ENCODE assay signal across 23 mouse cellular contexts in genomic region chr4:155015550-155015949, GRCm38 (mm10). TPM values are rescaled to one million over a fixed set of nuclear protein-coding genes. Genes with fewer than 3 reads are reported as not detected.
DNase-seq lines count a peak whose midpoint lies in the region; ATAC-seq and TF ChIP-seq lines count a peak whose summit lies in the region.
"Had no signal": no experiment of that assay in that cellular context is flagged by ENCODE, and none has a peak within 500 bp of the region (broad histone marks: within the 10 kb centered on the region; RNA-seq: fewer than 3 reads in every experiment).

No protein-coding gene starts in this region.

- no peak for TF ChIP-seq CTCF in cerebellum, adult 2 months (IDR thresholded peaks at IDR 0.05; ENCODE audit: borderline replicate concordance, insufficient read depth, low read depth, low read length)
- TF ChIP-seq CTCF in bone marrow macrophage, adult 2 months (IDR thresholded peaks at IDR 0.05; ENCODE audit: low read depth, low read length): no peak
- no peak for TF ChIP-seq CTCF in liver, postnatal 0 days (IDR thresholded peaks at IDR 0.05; ENCODE audit: low read depth)

- H3K27ac ChIP-seq in cerebellum, adult 2 months (ENCODE audit: insufficient read depth, low read length): peak overlapping the region; percentile 97; the same call in 1 of the 2 replicates
- no peak overlapping the region for H3K27ac ChIP-seq in liver, embryonic 11.5 days (ENCODE audit: low read depth, low read length)
- peak overlapping the region; percentile 23; the same call in 1 of the 2 replicates for H3K27ac ChIP-seq in bone marrow macrophage, adult 2 months (ENCODE audit: insufficient read depth, low read depth, low read length)
- H3K27ac ChIP-seq in liver, postnatal 0 days (ENCODE audit: low read depth): no peak overlapping the region
- H3K27ac ChIP-seq: forebrain, embryonic 10.5 days; forebrain, embryonic 13.5 days; heart, embryonic 15.5 days; hindbrain, embryonic 10.5 days; hindbrain, embryonic 13.5 days had no signal

- TF ChIP-seq POLR2A in cerebellum, adult 2 months (IDR thresholded peaks at IDR 0.05; ENCODE audit: borderline replicate concordance, insufficient read depth, low read length): no peak
- no peak for TF ChIP-seq POLR2A in bone marrow macrophage, adult 2 months (IDR thresholded peaks at IDR 0.05; ENCODE audit: borderline replicate concordance, low read depth, low read length)

- no peaks in the 10 kb centered on the region for H3K36me3 ChIP-seq in liver, embryonic 11.5 days (ENCODE audit: control insufficient read depth, insufficient read depth, low read length)
- no peaks in the 10 kb centered on the region for H3K36me3 ChIP-seq in liver, postnatal 0 days (replicated peaks; ENCODE audit: insufficient read depth, low read length)
- H3K36me3 ChIP-seq: forebrain, embryonic 10.5 days; heart, embryonic 15.5 days; hindbrain, embryonic 10.5 days; hindbrain, embryonic 13.5 days had no signal

- no peak for ATAC-seq in liver, embryonic 11.5 days (replicated peaks; ENCODE audit: low FRiP score)
- peak; percentile 67 for ATAC-seq in liver, postnatal 0 days
- ATAC-seq: activated CD4-positive, CD25-positive, alpha-beta regulatory T cell, adult 4 months; forebrain, embryonic 13.5 days; forebrain, embryonic 16.5 days; hindbrain, embryonic 16.5 days had no signal

- H3K9ac ChIP-seq in liver, embryonic 11.5 days (ENCODE audit: low read depth, low read length): no peak overlapping the region
- no peak overlapping the region for H3K9ac ChIP-seq in liver, postnatal 0 days (replicated peaks)
- H3K9ac ChIP-seq: heart, embryonic 15.5 days; hindbrain, embryonic 13.5 days had no signal

- no peak for DNase-seq in cerebellum, adult 2 months
- no peak for DNase-seq in cerebellum, adult 8-10 months
- DNase-seq in liver: peak; percentile 12
- no peak for DNase-seq in liver, embryonic 11.5 days (ENCODE audit: low spot score)
- DNase-seq in liver, postnatal 0 days: no peak
- DNase-seq in kidney, postnatal 25 days: no peak
- DNase-seq: adrenal gland, adult 8-10 months; adrenal gland, postnatal 25 days; cerebellum, postnatal 36 days; gastrocnemius, postnatal 14 days; heart, adult 11 months; heart, postnatal 10 days; heart, postnatal 36 days had no signal

- no peak overlapping the region for H3K4me2 ChIP-seq in liver, embryonic 11.5 days
- H3K4me2 ChIP-seq in liver, postnatal 0 days (ENCODE audit: low read depth, low read length): no peak overlapping the region
- H3K4me2 ChIP-seq: forebrain, embryonic 13.5 days; heart, embryonic 11.5 days; heart, embryonic 15.5 days; hindbrain, embryonic 13.5 days had no signal

- 74% methylated on average over 4 of the region's 4 CpGs for WGBS in cerebellum, adult 2 months
- 56% methylated on average over 4 of the region's 4 CpGs for WGBS in liver, embryonic 11.5 days
- WGBS in liver, postnatal 0 days (ENCODE audit: insufficient replicate concordance): 47% methylated on average over 4 of the region's 4 CpGs

- no peak overlapping the region for H3K4me3 ChIP-seq in cerebellum, adult 2 months (replicated peaks; ENCODE audit: insufficient read depth, low read depth, low read length)
- no peak overlapping the region for H3K4me3 ChIP-seq in liver, embryonic 11.5 days (ENCODE audit: low read depth, low read length)
- no peak overlapping the region for H3K4me3 ChIP-seq in bone marrow macrophage, adult 2 months (ENCODE audit: insufficient read depth, low read length)
- no peak overlapping the region for H3K4me3 ChIP-seq in liver, postnatal 0 days (ENCODE audit: low read depth, low read length)
- H3K4me3 ChIP-seq: forebrain, embryonic 10.5 days; forebrain, embryonic 13.5 days; heart, embryonic 15.5 days; hindbrain, embryonic 10.5 days; hindbrain, embryonic 13.5 days had no signal

- no peak for TF ChIP-seq EP300 in liver, postnatal 0 days (IDR thresholded peaks at IDR 0.05; ENCODE audit: low read depth)

- no peaks in the 10 kb centered on the region for H3K9me3 ChIP-seq in liver, embryonic 11.5 days (ENCODE audit: control insufficient read depth, low read length)
- no peaks in the 10 kb centered on the region for H3K9me3 ChIP-seq in liver, postnatal 0 days (ENCODE audit: low read length)
- H3K9me3 ChIP-seq: forebrain, embryonic 10.5 days; forebrain, embryonic 13.5 days; heart, embryonic 15.5 days; hindbrain, embryonic 10.5 days; hindbrain, embryonic 13.5 days had no signal

- no peaks in the 10 kb centered on the region for H3K27me3 ChIP-seq in cerebellum, adult 2 months (ENCODE audit: control insufficient read depth, insufficient read depth, low read length)
- H3K27me3 ChIP-seq in liver, embryonic 11.5 days (replicated peaks; ENCODE audit: control insufficient read depth, insufficient read depth, low read length): peaks cover 4% of the 10 kb centered on the region
- 0 out of 2 replicates have a peak, but pooled peaks cover 5% of the 10 kb centered on the region for H3K27me3 ChIP-seq in liver, postnatal 0 days (ENCODE audit: insufficient read depth, low read length)

- peaks cover 77% of the 10 kb centered on the region for H3K4me1 ChIP-seq in cerebellum, adult 2 months (ENCODE audit: control insufficient read depth, insufficient read depth, low read length)
- peaks cover 5% of the 10 kb centered on the region; the same call in 1 of the 2 replicates for H3K4me1 ChIP-seq in liver, embryonic 11.5 days (replicated peaks; ENCODE audit: control insufficient read depth, insufficient read depth, low read length)
- H3K4me1 ChIP-seq in bone marrow macrophage, adult 2 months (ENCODE audit: control insufficient read depth, insufficient read depth, low read length): peaks cover 8% of the 10 kb centered on the region; the same call in 1 of the 2 replicates
- H3K4me1 ChIP-seq in liver, postnatal 0 days (ENCODE audit: insufficient read depth): 0 out of 2 replicates have a peak, but pooled peaks cover 4% of the 10 kb centered on the region

RNA-seq across cellular contexts. Expression of gene Plch2, which starts 41.0 kb away (rescaled TPM):
- polyA plus RNA-seq in cerebellum, adult 2 months (2012; rRNA removed): 149 and 180 TPM in 2 replicates
- 0.12 and 0.43 TPM in 2 replicates for polyA plus RNA-seq in liver, embryonic 11.5 days (2014; fragmentation: Nextera tagmentation; extraction: Ambion mirVana)
- polyA plus RNA-seq in bone marrow macrophage, adult 2 months (2012; ENCODE audit: insufficient read depth, insufficient read length, missing spikeins): not detected in 2 replicates
- polyA plus RNA-seq in liver, postnatal 0 days (2015; fragmentation: Nextera tagmentation; extraction: Ambion mirVana): 0.04 TPM in 1 of 2 replicates, not detected in the other
- polyA plus RNA-seq: activated CD4-positive, CD25-positive, alpha-beta regulatory T cell, adult 4 months had no signal

RNA-seq across cellular contexts. Expression of gene Pex10, which starts 51.3 kb away (rescaled TPM):
- 32.0 and 38.1 TPM in 2 replicates for polyA plus RNA-seq in cerebellum, adult 2 months (2012; rRNA removed)
- polyA plus RNA-seq in liver, embryonic 11.5 days (2014; fragmentation: Nextera tagmentation; extraction: Ambion mirVana): 7.2 and 9.0 TPM in 2 replicates
- polyA plus RNA-seq in bone marrow macrophage, adult 2 months (2012; ENCODE audit: insufficient read depth, insufficient read length, missing spikeins): 6.1 and 6.5 TPM in 2 replicates
- 5.9 and 6.8 TPM in 2 replicates for polyA plus RNA-seq in liver, postnatal 0 days (2015; fragmentation: Nextera tagmentation; extraction: Ambion mirVana)

RNA-seq across cellular contexts. Expression of gene Pank4, which starts 51.6 kb away (rescaled TPM):
- polyA plus RNA-seq in cerebellum, adult 2 months (2012; rRNA removed): 84.6 and 85.5 TPM in 2 replicates
- polyA plus RNA-seq in liver, embryonic 11.5 days (2014; fragmentation: Nextera tagmentation; extraction: Ambion mirVana): 44.2 and 47.2 TPM in 2 replicates
- polyA plus RNA-seq in bone marrow macrophage, adult 2 months (2012; ENCODE audit: insufficient read depth, insufficient read length, missing spikeins): 20.2 and 24.1 TPM in 2 replicates
- polyA plus RNA-seq in liver, postnatal 0 days (2015; fragmentation: Nextera tagmentation; extraction: Ambion mirVana): 10.9 and 11.4 TPM in 2 replicates

RNA-seq across cellular contexts. Expression of gene Hes5, which starts 54.8 kb away (rescaled TPM):
- 4.6 and 4.8 TPM in 2 replicates for polyA plus RNA-seq in cerebellum, adult 2 months (2012; rRNA removed)
- 0.63 TPM in 1 of 2 replicates, not detected in the other for polyA plus RNA-seq in liver, embryonic 11.5 days (2014; fragmentation: Nextera tagmentation; extraction: Ambion mirVana)
- not detected in 2 replicates for polyA plus RNA-seq in bone marrow macrophage, adult 2 months (2012; ENCODE audit: insufficient read depth, insufficient read length, missing spikeins)
- 0.15 and 0.21 TPM in 2 replicates for polyA plus RNA-seq in liver, postnatal 0 days (2015; fragmentation: Nextera tagmentation; extraction: Ambion mirVana)

Comparison
In these comparisons a context has a peak if more than half of its experiments do, and no peak if none do; other contexts are left out.
1. H3K27ac ChIP-seq: peak in cerebellum, adult 2 months (single experiment) and bone marrow macrophage, adult 2 months (single experiment); none in liver, embryonic 11.5 days (single experiment) and liver, postnatal 0 days (single experiment).
2. RNA of gene Plch2, which starts 41.0 kb away (polyA plus RNA-seq): 149 to 180 TPM in cerebellum, adult 2 months; 0.12 to 0.43 TPM in liver, embryonic 11.5 days, 0.04 TPM in liver, postnatal 0 days and not detected in bone marrow macrophage, adult 2 months; every median in the first group is over 100 times any median in the second.